Mouse (Mus musculus): ENCODE results near the gene Vmn1r189.
"Not testable (repeated sequence)": the region's sequence is repeated elsewhere in the genome, so short reads cannot be mapped to it uniquely, and the experiment has no call there.

DNA sequence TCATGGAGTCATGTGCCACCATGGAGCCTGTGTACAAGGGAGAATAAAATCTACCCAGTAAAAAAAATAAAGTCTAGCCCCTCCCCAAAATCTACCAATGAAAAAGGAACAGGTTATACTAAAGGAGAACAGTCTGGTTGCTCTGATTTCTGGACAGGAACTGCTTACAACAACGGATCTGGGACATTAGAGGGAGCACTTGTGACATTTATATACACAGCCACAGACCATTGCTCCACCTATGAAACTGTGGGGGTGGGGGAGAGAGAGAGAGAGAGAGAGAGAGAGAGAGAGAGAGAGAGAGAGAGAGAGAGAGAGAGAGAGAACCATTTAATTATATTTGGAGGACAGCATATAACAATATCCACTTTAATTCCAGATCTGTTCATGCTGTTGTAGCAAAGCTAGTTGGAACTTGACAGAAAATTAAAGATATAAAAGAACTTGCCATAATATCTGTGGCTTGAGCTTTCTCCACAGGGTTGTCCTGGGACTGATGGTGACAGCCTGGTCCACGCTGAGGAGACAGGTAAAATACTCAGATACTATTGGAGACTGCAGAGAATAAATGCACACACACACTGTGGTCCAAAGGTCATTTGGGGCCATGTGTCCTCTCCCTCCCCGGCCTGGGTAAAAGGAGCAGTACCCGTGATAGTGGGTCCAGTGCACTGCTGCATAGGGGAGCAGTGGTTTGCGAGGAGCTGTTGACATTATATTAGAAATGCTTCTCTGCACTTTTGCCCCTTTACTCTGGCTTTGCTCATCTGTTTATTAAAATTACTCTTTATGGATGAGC lies 31.1 kb upstream of the Vmn1r189 start:
- TF ChIP-seq CTCF (IDR thresholded peaks at IDR 0.05; ENCODE audit: low read depth) = peak; percentile 26
- not testable (repeated sequence) for TF ChIP-seq EP300 (optimal IDR thresholded peaks at IDR 0.05)

Data from stomach, postnatal 0 days (tissue).